Mouse (Mus musculus) small intestine, adult 2 months (tissue): ENCODE measurements around the gene Gm20458.

Experiments
- CTCF ChIP-seq: fragments of 200-500 bp; IDR thresholded peaks from 2 replicates; pipeline ENCODE4 v1.5.1; 2012; ENCODE audit warnings: low read depth, mild to moderate bottlenecking, control low read depth, inconsistent platforms, low read length, moderate library complexity, mixed read lengths; ENCODE audit not compliant: insufficient replicate concordance, insufficient read length; ENCODE audit errors: extremely low read depth
- POLR2A ChIP-seq: fragments of 200-500 bp; IDR thresholded peaks from 2 replicates; pipeline ENCODE4 v1.6.1; 2012; ENCODE audit warnings: low read depth, mild to moderate bottlenecking, control low read depth, inconsistent platforms, low read length, moderate library complexity

GRCm38 (mm10) chr2:164425401-164425800 is 35.4 kb upstream of the Gm20458 start:
- TF ChIP-seq CTCF (no peak), POLR2A (no peak)
